Mouse (Mus musculus) heart, embryonic 14.5 days (tissue): ENCODE measurements around the gene Maml3. TPM values are rescaled to one million over a fixed set of nuclear protein-coding genes. Genes with fewer than 3 reads are reported as not detected.

Experiments
- ATAC-seq: fragments of 200-750 bp; cut with Nextera tagmentation; 2 replicates; pipeline ENCODE4 v1.8.0; 2017; ENCODE audit warnings: low read depth, moderate TSS enrichment; ENCODE audit not compliant: insufficient number of reproducible peaks, insufficient read depth, low FRiP score
- H3K27ac ChIP-seq, 2 experiments: fragments of 200-500 bp in 1 of 2; fragments of 300-500 bp in 1 of 2; sonication (generic) in 1 of 2; replicated peaks in 1 of 2; 2 replicates each; pipeline ENCODE4 v1.5.1; 2012 to 2014; ENCODE audit warnings: low read depth in 2 of 2, low read length in 2 of 2, control low read depth in 1 of 2, mild to moderate bottlenecking in 1 of 2, mixed read lengths in 1 of 2; ENCODE audit not compliant: control insufficient read depth in 1 of 2, insufficient read depth in 1 of 2
- H3K27me3 ChIP-seq: fragments of 300-500 bp; sonication (generic); 2 replicates; pipeline ENCODE4 v1.6.1; 2014; ENCODE audit warnings: mild to moderate bottlenecking, low read length, control low read depth; ENCODE audit not compliant: control insufficient read depth, insufficient read depth
- H3K36me3 ChIP-seq: fragments of 300-500 bp; sonication (generic); 2 replicates; pipeline ENCODE4 v1.6.1; 2014; ENCODE audit warnings: mild to moderate bottlenecking, control low read depth, low read length, mixed read lengths; ENCODE audit not compliant: control insufficient read depth, insufficient read depth
- H3K4me1 ChIP-seq, 2 experiments: fragments of 200-500 bp in 1 of 2; fragments of 300-500 bp in 1 of 2; sonication (generic) in 1 of 2; 2 replicates each; pipeline ENCODE4 v1.6.1; 2012 to 2014; ENCODE audit warnings: low read length in 2 of 2, control low read depth in 1 of 2, mixed read lengths in 1 of 2; ENCODE audit not compliant: control insufficient read depth in 2 of 2, insufficient read depth in 2 of 2
- H3K4me2 ChIP-seq: fragments of 300-500 bp; sonication (generic); 2 replicates; pipeline ENCODE4 v1.6.1; 2014; ENCODE audit warnings: mild to moderate bottlenecking, low read length
- H3K4me3 ChIP-seq, 2 experiments: fragments of 200-500 bp in 1 of 2; fragments of 300-500 bp in 1 of 2; sonication (generic) in 1 of 2; 2 replicates each; pipeline ENCODE4 v1.5.1; 2012 to 2014; ENCODE audit warnings: low read length in 2 of 2, mild to moderate bottlenecking in 2 of 2, control low read depth in 1 of 2, low read depth in 1 of 2, moderate library complexity in 1 of 2; ENCODE audit not compliant: control insufficient read depth in 1 of 2, insufficient read depth in 1 of 2
- H3K9ac ChIP-seq: fragments of 300-500 bp; sonication (generic); 2 replicates; pipeline ENCODE4 v1.6.1; 2014; ENCODE audit warnings: mild to moderate bottlenecking, low read length
- H3K9me3 ChIP-seq: fragments of 300-500 bp; sonication (generic); 2 replicates; pipeline ENCODE4 v1.6.1; 2016; ENCODE audit warnings: low read length, control low read depth; ENCODE audit not compliant: control insufficient read depth
- WGBS: fragments of 180-500 bp; shearing (Covaris S2); extraction: QIAGEN DNeasy Blood & Tissue Kit; methylation state at CpG from one replicate; pipeline ENCODE4 v1.1.7; 2014; 5-methylcytosine and 5-hydroxymethylcytosine counted together
- polyA plus RNA-seq: library from polyadenylated mRNA; unstranded; fragments of >200 nt; fragmentation: Nextera tagmentation; extraction: Ambion mirVana; gene quantifications from 2 replicates; pipeline ENCODE4 v1.2.1, GENCODE M21; 2014

The Maml3 gene
- polyA plus RNA-seq, 1 experiment from 2014 or later: 2.9 TPM

- ATAC-seq: no peak
- Histone ChIP-seq H3K27ac (peak overlapping the region; percentile 80 to 93), H3K9me3 (peaks cover 2% of the 10 kb centered on the region; the same call in 1 of the 2 replicates), H3K4me3 (no peak overlapping the region), H3K4me2 (peak overlapping the region; percentile 45), H3K4me1 (peaks cover 35 to 39% of the 10 kb centered on the region in 2 experiments), H3K9ac (peak overlapping the region; percentile 54; the same call in 1 of the 2 replicates), H3K36me3 (no peaks in the 10 kb centered on the region), H3K27me3 (no peaks in the 10 kb centered on the region)
- 30% methylated on average over 7 of the region's 7 CpGs for WGBS
Observed at GRCm38 (mm10) chr3:51749421-51749811, 355.5 kb downstream of the Maml3 start.

GRCm38 (mm10) chr3:51748436-51749376, 356.2 kb downstream of the Maml3 start:
- Histone ChIP-seq H3K27ac (peak overlapping the region; percentile 80 to 93), H3K4me1 (peaks cover 36 to 42% of the 10 kb centered on the region in 2 experiments), H3K9me3 (peaks cover 2% of the 10 kb centered on the region; the same call in 1 of the 2 replicates), H3K27me3 (no peaks in the 10 kb centered on the region), H3K36me3 (no peaks in the 10 kb centered on the region), H3K4me2 (peak overlapping the region; percentile 45; the same call in 1 of the 2 replicates), H3K9ac (peak overlapping the region; percentile 54; the same call in 1 of the 2 replicates), H3K4me3 (no peak overlapping the region)
- no peak for ATAC-seq
- WGBS: 79% methylated on average over 17 of the region's 17 CpGs

- peaks cover 38 to 45% of the 10 kb centered on the region in 2 experiments for H3K4me1 ChIP-seq
- H3K4me3 ChIP-seq: no peak overlapping the region
- H3K27me3 ChIP-seq: no peaks in the 10 kb centered on the region
- 87% methylated on average over 8 of the region's 8 CpGs for WGBS
- no peak for ATAC-seq
- H3K4me2 ChIP-seq: no peak overlapping the region
- H3K9me3 ChIP-seq: peaks cover 2% of the 10 kb centered on the region; the same call in 1 of the 2 replicates
- H3K27ac ChIP-seq: no peak overlapping the region
- no peak overlapping the region for H3K9ac ChIP-seq
- no peaks in the 10 kb centered on the region for H3K36me3 ChIP-seq
Observed at GRCm38 (mm10) chr3:51746816-51747215, 358.1 kb downstream of the Maml3 start.

GRCm38 (mm10) chr3:51745162-51745561, 359.7 kb downstream of the Maml3 start:
- 68% methylated on average over 8 of the region's 8 CpGs for WGBS
- H3K27me3 ChIP-seq: no peaks in the 10 kb centered on the region
- H3K9me3 ChIP-seq: peaks cover 2% of the 10 kb centered on the region; the same call in 1 of the 2 replicates
- H3K4me1 ChIP-seq: peaks cover 34 to 39% of the 10 kb centered on the region in 2 experiments
- H3K4me2 ChIP-seq: no peak overlapping the region
- no peak overlapping the region for H3K27ac ChIP-seq
- ATAC-seq: no peak
- H3K9ac ChIP-seq: no peak overlapping the region
- H3K4me3 ChIP-seq: no peak overlapping the region
- H3K36me3 ChIP-seq: no peaks in the 10 kb centered on the region

- no peak overlapping the region for H3K9ac ChIP-seq
- H3K9me3 ChIP-seq: peaks cover 2% of the 10 kb centered on the region; the same call in 1 of the 2 replicates
- no peak overlapping the region for H3K4me3 ChIP-seq
- 21% methylated on average over 4 of the region's 4 CpGs for WGBS
- ATAC-seq: 0 out of 2 replicates have a peak, but pooled peaks have one; percentile 37
- H3K4me2 ChIP-seq: no peak overlapping the region
- H3K27ac ChIP-seq: peak overlapping the region in 1 of 2 experiments; percentile 10; a peak in 2 of 4 replicates
- H3K4me1 ChIP-seq: peaks cover 28 to 36% of the 10 kb centered on the region in 2 experiments
- no peaks in the 10 kb centered on the region for H3K27me3 ChIP-seq
- no peaks in the 10 kb centered on the region for H3K36me3 ChIP-seq
Observed at GRCm38 (mm10) chr3:51744339-51744759, 360.5 kb downstream of the Maml3 start.

- H3K4me1 ChIP-seq: peaks cover 29 to 33% of the 10 kb centered on the region in 2 experiments
- no peaks in the 10 kb centered on the region for H3K36me3 ChIP-seq
- 77% methylated on average over 6 of the region's 6 CpGs for WGBS
- no peak overlapping the region for H3K9ac ChIP-seq
- no peak for ATAC-seq
- no peak overlapping the region for H3K4me3 ChIP-seq
- no peaks in the 10 kb centered on the region for H3K9me3 ChIP-seq
- no peak overlapping the region for H3K27ac ChIP-seq
- H3K27me3 ChIP-seq: no peaks in the 10 kb centered on the region
- no peak overlapping the region for H3K4me2 ChIP-seq
Observed at GRCm38 (mm10) chr3:51742405-51742804, 362.5 kb downstream of the Maml3 start.

- Histone ChIP-seq H3K9me3 (no peaks in the 10 kb centered on the region), H3K27me3 (no peaks in the 10 kb centered on the region), H3K4me2 (peak overlapping the region; percentile 14; the same call in 1 of the 2 replicates), H3K27ac (peak overlapping the region; percentile 42 to 51; a peak in 3 of 4 replicates), H3K36me3 (no peaks in the 10 kb centered on the region), H3K4me1 (peaks cover 33 to 39% of the 10 kb centered on the region in 2 experiments), H3K4me3 (no peak overlapping the region), H3K9ac (peak overlapping the region; percentile 3; the same call in 1 of the 2 replicates)
- ATAC-seq: no peak; the same call in 1 of the 2 replicates
- WGBS: 34% methylated on average over 10 of the region's 10 CpGs
Observed at GRCm38 (mm10) chr3:51741824-51742223, 363.1 kb downstream of the Maml3 start.
